Comparison of ENCODE assay signal across 17 mouse cellular contexts in genomic region chr7:74432950-74433349, GRCm38 (mm10).
A peak's percentile ranks its signal among the peaks of the same experiment; 100 is the strongest.
DNase-seq lines count a peak whose midpoint lies in the region; ATAC-seq lines count a peak whose summit lies in the region.
"Had no signal": no experiment of that assay in that cellular context is flagged by ENCODE, and none has a peak within 500 bp of the region (broad histone marks: within the 10 kb centered on the region; RNA-seq: fewer than 3 reads in every experiment).

No protein-coding gene starts in this region.

- H3K36me3 ChIP-seq in kidney, embryonic 15.5 days = no peaks in the 10 kb centered on the region
- no peaks in the 10 kb centered on the region for H3K36me3 ChIP-seq in kidney, embryonic 14.5 days (ENCODE audit: control insufficient read depth, insufficient read depth, low read length)
- H3K36me3 ChIP-seq: embryonic facial prominence, embryonic 13.5 days; hindbrain, embryonic 12.5 days; midbrain, embryonic 10.5 days had no signal

- no peak overlapping the region for H3K9ac ChIP-seq in kidney, embryonic 15.5 days
- no peak overlapping the region for H3K9ac ChIP-seq in kidney, embryonic 14.5 days (ENCODE audit: low read depth, low read length)
- H3K9ac ChIP-seq: embryonic facial prominence, embryonic 13.5 days; forebrain, postnatal 0 days; hindbrain, embryonic 12.5 days had no signal

- peak; percentile 41 to 65 for DNase-seq in kidney, adult 8-10 months
- DNase-seq in 3T3-L1 (ENCODE audit: low read depth, low spot score) = peak; percentile 15
- peak; percentile 76 to 82 for DNase-seq in kidney, postnatal 4 days
- DNase-seq in cerebellum, adult 9-11 months = no peak
- DNase-seq in layer of hippocampus, adult 18-20 months (ENCODE audit: low spot score in 2 of 2) = no peak
- DNase-seq: adrenal gland, postnatal 10 days; B cell, adult 2 months; cerebellum, postnatal 10 days; forebrain, postnatal 0 days; retina, postnatal 1 day had no signal

- no peak overlapping the region for H3K4me2 ChIP-seq in kidney, embryonic 15.5 days
- H3K4me2 ChIP-seq in kidney, embryonic 14.5 days (replicated peaks; ENCODE audit: low read depth, low read length) = no peak overlapping the region
- H3K4me2 ChIP-seq: embryonic facial prominence, embryonic 13.5 days; hindbrain, embryonic 12.5 days had no signal

- H3K4me1 ChIP-seq in kidney, embryonic 15.5 days = no peaks in the 10 kb centered on the region; the same call in 1 of the 2 replicates
- no peaks in the 10 kb centered on the region for H3K4me1 ChIP-seq in kidney, embryonic 14.5 days (ENCODE audit: control insufficient read depth, insufficient read depth, low read length)
- H3K4me1 ChIP-seq: hindbrain, embryonic 12.5 days; midbrain, embryonic 10.5 days had no signal

- H3K27ac ChIP-seq in kidney, embryonic 15.5 days = no peak overlapping the region
- H3K27ac ChIP-seq in kidney, embryonic 14.5 days (ENCODE audit: low read depth, low read length) = no peak overlapping the region
- H3K27ac ChIP-seq: embryonic facial prominence, embryonic 13.5 days; hindbrain, embryonic 12.5 days; macrophage; midbrain, embryonic 10.5 days; stomach, postnatal 0 days had no signal

- no peaks in the 10 kb centered on the region for H3K9me3 ChIP-seq in kidney, embryonic 15.5 days (replicated peaks)
- H3K9me3 ChIP-seq in kidney, embryonic 14.5 days (ENCODE audit: control insufficient read depth, low read length) = no peaks in the 10 kb centered on the region
- H3K9me3 ChIP-seq: embryonic facial prominence, embryonic 13.5 days; hindbrain, embryonic 12.5 days; midbrain, embryonic 10.5 days had no signal

- no peak overlapping the region for H3K4me3 ChIP-seq in kidney, embryonic 15.5 days (replicated peaks)
- no peak overlapping the region for H3K4me3 ChIP-seq in kidney, embryonic 14.5 days (ENCODE audit: low read length)
- H3K4me3 ChIP-seq: embryonic facial prominence, embryonic 13.5 days; hindbrain, embryonic 12.5 days; midbrain, embryonic 10.5 days had no signal

- H3K27me3 ChIP-seq in kidney, embryonic 15.5 days = no peaks in the 10 kb centered on the region
- no peaks in the 10 kb centered on the region for H3K27me3 ChIP-seq in kidney, embryonic 14.5 days (ENCODE audit: control insufficient read depth, insufficient read depth, low read length)
- H3K27me3 ChIP-seq: embryonic facial prominence, embryonic 13.5 days; hindbrain, embryonic 12.5 days had no signal

- WGBS in kidney, embryonic 15.5 days = 72% methylated on average over 2 of the region's 2 CpGs
- 68% methylated on average over 2 of the region's 2 CpGs for WGBS in kidney, embryonic 14.5 days

- ATAC-seq in kidney, embryonic 15.5 days (replicated peaks; ENCODE audit: low FRiP score) = no peak; the same call in 1 of the 2 replicates
- peak; percentile 72; the same call in 1 of the 2 replicates for ATAC-seq in kidney, embryonic 14.5 days (ENCODE audit: low FRiP score, low TSS enrichment)
- ATAC-seq: forebrain, postnatal 0 days had no signal

Comparison
In these comparisons a context has a peak if more than half of its experiments do, and no peak if none do; other contexts are left out.
1. DNase-seq: peak in kidney, adult 8-10 months (2 of 2), 3T3-L1 (single experiment) and kidney, postnatal 4 days (2 of 2); none in cerebellum, adult 9-11 months (single experiment) and layer of hippocampus, adult 18-20 months (0 of 2).